Mouse (Mus musculus): ENCODE measurements at regions not wholly inside any gene's neighbourhood (a gene's known extent, or its start where the extent isn't known, plus 50 kb on each side); places are given as distances from the start of the nearest gene placed in this dataset.

- no peak for TF ChIP-seq CTCF (IDR thresholded peaks at IDR 0.05; ENCODE audit: low read depth, low read length)
- TF ChIP-seq POLR2A (IDR thresholded peaks at IDR 0.05; ENCODE audit: extremely low read depth, insufficient read depth, low read length), result no peak
Observed at GRCm38 (mm10) chr11:24269046-24269445, 191.2 kb downstream of the Bcl11a start.
